Mouse (Mus musculus) small intestine, adult 10 weeks (tissue): ENCODE measurements around the gene H2-Aa. TPM values are rescaled to one million over a fixed set of nuclear protein-coding genes. Genes with fewer than 3 reads are reported as not detected.

ENCODE experiments used
- polyA plus RNA-seq: library from polyadenylated mRNA; stranded (reverse); fragments of 350-450 nt; fragmentation: Illumina TruSeq; extraction: RNeasy Lipid Tissue Mini Kit (QIAGEN cat#74804); gene quantifications from one replicate; pipeline ENCODE4 v1.2.3, GENCODE M21; 2014; ENCODE audit warnings: low replicate concordance

H2-Aa gene
- 122 TPM for polyA plus RNA-seq

GRCm38 (mm10) chr17:34287648-34288047 lies at the start of gene H2-Aa:
Gene H2-Aa (minus strand): TSS chr17:34287823.

GRCm38 (mm10) chr17:34325436-34325835 lies 37.8 kb upstream of the H2-Aa start, which contains the start of gene H2-Eb2:
Gene H2-Eb2 (plus strand): TSS chr17:34325665.

GRCm38 (mm10) chr17:34305380-34306030 lies 17.9 kb upstream of the H2-Aa start, which contains the start of gene H2-Eb1:
Gene H2-Eb1 (plus strand): TSS chr17:34305867.

GRCm38 (mm10) chr17:34257594-34258375 lies 29.8 kb downstream of the H2-Aa start, which contains the start of gene H2-Ab1:
Gene H2-Ab1 (plus strand): TSS chr17:34257689.

GRCm38 (mm10) chr17:34238706-34239105 lies 48.9 kb downstream of the H2-Aa start, which contains the start of gene H2-Ob:
Gene H2-Ob (plus strand): TSS chr17:34238903.

Other genes starting within 250 kb of the H2-Aa start
- not detected for gene Col11a2, start 248.4 kb downstream of the H2-Aa start, polyA plus RNA-seq
- not detected for gene H2-Oa, start 195.5 kb downstream of the H2-Aa start, polyA plus RNA-seq
- gene H2-DMa, start 168.3 kb downstream of the H2-Aa start, polyA plus RNA-seq, result 1.6 TPM
- 197 TPM for gene Brd2, start 165.2 kb downstream of the H2-Aa start, polyA plus RNA-seq
- gene H2-DMb2, start 144.5 kb downstream of the H2-Aa start, polyA plus RNA-seq, result 1.5 TPM
- 12.1 TPM for gene H2-DMb1, start 134.8 kb downstream of the H2-Aa start, polyA plus RNA-seq
- gene Tap1, start 100.3 kb downstream of the H2-Aa start, polyA plus RNA-seq, result 5.6 TPM
- gene Psmb9, start 100.1 kb downstream of the H2-Aa start, polyA plus RNA-seq, result 5.8 TPM
- 7.2 TPM for gene Psmb8, start 90.1 kb downstream of the H2-Aa start, polyA plus RNA-seq
- not detected for gene Tap2, start 84.3 kb downstream of the H2-Aa start, polyA plus RNA-seq
- 13.2 TPM for gene H2-Ob, start 48.9 kb downstream of the H2-Aa start, polyA plus RNA-seq
- 39.7 TPM for gene H2-Ab1, start 30.1 kb downstream of the H2-Aa start, polyA plus RNA-seq
- 5.2 TPM for gene H2-Eb1, start 18.0 kb upstream of the H2-Aa start, polyA plus RNA-seq
- 2.7 TPM for gene H2-Eb2, start 37.8 kb upstream of the H2-Aa start, polyA plus RNA-seq
- 76.7 TPM for gene Btnl2, start 67.0 kb upstream of the H2-Aa start, polyA plus RNA-seq
- gene Btnl1, start 89.3 kb upstream of the H2-Aa start, polyA plus RNA-seq, result 231 TPM
- gene BC051142, start 111.0 kb upstream of the H2-Aa start, polyA plus RNA-seq, result 1.1 TPM
- 36.6 TPM for gene Btnl4, start 189.5 kb upstream of the H2-Aa start, polyA plus RNA-seq
- gene Btnl6, start 229.5 kb upstream of the H2-Aa start, polyA plus RNA-seq, result 268 TPM